Comparison of ENCODE assay signal across 8 mouse cellular contexts in the genomic region with DNA sequence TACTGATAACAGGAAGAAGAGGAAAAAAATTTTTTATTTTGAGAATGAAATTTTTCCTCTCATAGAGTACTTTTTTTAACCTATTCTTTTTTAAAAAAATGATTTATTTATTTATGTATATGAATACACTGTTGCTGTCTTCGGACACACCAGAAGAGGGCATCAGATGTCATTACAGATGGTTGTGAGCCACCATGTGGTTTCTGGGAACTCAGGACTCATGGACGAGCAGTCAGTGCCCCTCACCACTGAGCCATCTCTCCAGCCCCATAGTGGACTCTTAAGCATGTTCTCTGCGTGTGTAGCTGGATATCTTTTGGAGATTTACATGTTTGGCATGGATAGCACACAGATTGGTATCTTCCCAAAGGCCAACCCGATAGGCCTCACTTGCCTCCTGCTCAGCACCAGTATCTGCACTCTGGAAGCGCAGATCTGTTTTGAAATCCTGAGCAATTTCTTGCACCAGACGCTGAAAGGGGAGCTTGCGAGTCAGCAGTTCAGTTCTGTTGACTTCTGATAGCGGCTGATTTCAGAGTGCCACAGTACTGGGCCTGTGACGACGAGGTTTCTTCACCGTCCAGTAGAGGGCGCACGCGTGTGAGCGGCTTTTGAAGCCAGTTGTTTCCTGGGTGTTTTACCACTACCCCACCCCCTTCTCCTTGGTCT. TPM values are rescaled to one million over a fixed set of nuclear protein-coding genes. Genes with fewer than 3 reads are reported as not detected.
A peak's percentile ranks its signal among the peaks of the same experiment; 100 is the strongest.
DNase-seq lines count a peak whose midpoint lies in the region; ATAC-seq lines count a peak whose summit lies in the region.

No protein-coding gene starts in this region.

- H3K4me2 ChIP-seq in midbrain, embryonic 15.5 days: no peak overlapping the region
- H3K4me2 ChIP-seq in liver, embryonic 12.5 days: peak overlapping the region; percentile 44

- H3K9me3 ChIP-seq in midbrain, embryonic 10.5 days (replicated peaks): peaks cover 16% of the 10 kb centered on the region
- peaks cover 4% of the 10 kb centered on the region; the same call in 1 of the 2 replicates for H3K9me3 ChIP-seq in midbrain, embryonic 15.5 days
- peaks cover 25% of the 10 kb centered on the region for H3K9me3 ChIP-seq in erythroblast, embryonic 14.5 days (ENCODE audit: control insufficient read depth, low read length)
- peaks cover 15% of the 10 kb centered on the region for H3K9me3 ChIP-seq in liver, embryonic 12.5 days (replicated peaks)

- peak; percentile 70 for DNase-seq in midbrain, embryonic 10.5 days (ENCODE audit: low spot score)
- peak; percentile 88 for DNase-seq in adrenal gland, postnatal 10 days
- peak; percentile 96 for DNase-seq in induced T-regulatory cell, adult 2 months (ENCODE audit: low read depth)
- DNase-seq in ovary, postnatal 14 days (ENCODE audit: low spot score): peak; percentile 66
- DNase-seq in thymus, postnatal 10 days (ENCODE audit: low spot score in 2 of 2): peak; percentile 86 to 92

- peaks cover 17% of the 10 kb centered on the region for H3K4me1 ChIP-seq in midbrain, embryonic 10.5 days
- peaks cover 13% of the 10 kb centered on the region for H3K4me1 ChIP-seq in midbrain, embryonic 15.5 days
- H3K4me1 ChIP-seq in erythroblast, embryonic 14.5 days (ENCODE audit: control insufficient read depth): peaks cover 86% of the 10 kb centered on the region
- H3K4me1 ChIP-seq in liver, embryonic 12.5 days: peaks cover 71% of the 10 kb centered on the region

- no peak overlapping the region for H3K27ac ChIP-seq in midbrain, embryonic 10.5 days (replicated peaks)
- H3K27ac ChIP-seq in midbrain, embryonic 15.5 days: no peak overlapping the region
- peak overlapping the region; percentile 100 for H3K27ac ChIP-seq in liver, embryonic 12.5 days

- ATAC-seq in midbrain, embryonic 15.5 days (replicated peaks): no peak
- ATAC-seq in liver, embryonic 12.5 days: peak; percentile 59

- H3K27me3 ChIP-seq in midbrain, embryonic 10.5 days (ENCODE audit: low read depth, poor library complexity, severe bottlenecking): no peaks in the 10 kb centered on the region
- no peaks in the 10 kb centered on the region for H3K27me3 ChIP-seq in midbrain, embryonic 15.5 days (replicated peaks)
- peaks cover 10% of the 10 kb centered on the region; the same call in 1 of the 2 replicates for H3K27me3 ChIP-seq in erythroblast, embryonic 14.5 days (ENCODE audit: control insufficient read depth)
- H3K27me3 ChIP-seq in liver, embryonic 12.5 days (replicated peaks): no peaks in the 10 kb centered on the region

- peaks cover 39% of the 10 kb centered on the region for H3K36me3 ChIP-seq in midbrain, embryonic 10.5 days
- H3K36me3 ChIP-seq in midbrain, embryonic 15.5 days (replicated peaks): peaks cover 11% of the 10 kb centered on the region; the same call in 1 of the 2 replicates
- H3K36me3 ChIP-seq in erythroblast, embryonic 14.5 days (ENCODE audit: control insufficient read depth): peaks cover 61% of the 10 kb centered on the region
- peaks cover 43% of the 10 kb centered on the region for H3K36me3 ChIP-seq in liver, embryonic 12.5 days

- no peak overlapping the region for H3K9ac ChIP-seq in midbrain, embryonic 15.5 days
- no peak overlapping the region for H3K9ac ChIP-seq in liver, embryonic 12.5 days

- no peak overlapping the region for H3K4me3 ChIP-seq in midbrain, embryonic 10.5 days
- H3K4me3 ChIP-seq in midbrain, embryonic 15.5 days: no peak overlapping the region
- H3K4me3 ChIP-seq in erythroblast, embryonic 14.5 days (replicated peaks): peak overlapping the region; percentile 26
- H3K4me3 ChIP-seq in liver, embryonic 12.5 days: no peak overlapping the region

- WGBS in midbrain, embryonic 10.5 days: 37% methylated on average over 15 of the region's 15 CpGs
- WGBS in midbrain, embryonic 15.5 days: 36% methylated on average over 15 of the region's 15 CpGs
- 10% methylated on average over 15 of the region's 15 CpGs for WGBS in liver, embryonic 12.5 days (ENCODE audit: insufficient replicate concordance)

RNA-seq across cellular contexts. Expression of a gene that starts 5.0 kb away (rescaled TPM):
- 217 and 246 TPM in 2 replicates for polyA plus RNA-seq in midbrain, embryonic 10.5 days (2016; fragmentation: Nextera tagmentation; extraction: Ambion mirVana)
- 143 and 144 TPM in 2 replicates for polyA plus RNA-seq in midbrain, embryonic 15.5 days (2015; fragmentation: Nextera tagmentation; extraction: Ambion mirVana)
- total RNA-seq in adrenal gland, postnatal 10 days (2021): 100 to 1,000 TPM; 158 to 160 TPM
- polyA plus RNA-seq in erythroblast, embryonic 14.5 days (2012): 218 and 245 TPM in 2 replicates
- polyA plus RNA-seq in liver, embryonic 12.5 days (2016; fragmentation: Nextera tagmentation; extraction: Ambion mirVana): 719 and 730 TPM in 2 replicates

RNA-seq across cellular contexts. Expression of a gene that starts 17.8 kb away (rescaled TPM):
- 0.10 and 0.14 TPM in 2 replicates for polyA plus RNA-seq in midbrain, embryonic 10.5 days (2016; fragmentation: Nextera tagmentation; extraction: Ambion mirVana)
- polyA plus RNA-seq in midbrain, embryonic 15.5 days (2015; fragmentation: Nextera tagmentation; extraction: Ambion mirVana): 0.40 and 0.49 TPM in 2 replicates
- total RNA-seq in adrenal gland, postnatal 10 days (2021): 1 to 10 TPM; 9.1 to 9.5 TPM
- 1.2 and 1.3 TPM in 2 replicates for polyA plus RNA-seq in erythroblast, embryonic 14.5 days (2012)
- polyA plus RNA-seq in liver, embryonic 12.5 days (2016; fragmentation: Nextera tagmentation; extraction: Ambion mirVana): 2.1 and 2.5 TPM in 2 replicates
